Mouse (Mus musculus) ES-E14 (cell line): ENCODE results near the gene Kdm1b.

Source experiments
- CHD2 ChIP-seq: IDR thresholded peaks from 2 replicates; pipeline ENCODE4 v1.6.1; 2014; ENCODE audit warnings: mild to moderate bottlenecking, low read depth, low read length, inconsistent platforms
- HCFC1 ChIP-seq: IDR thresholded peaks from 2 replicates; pipeline ENCODE4 v1.6.1; 2012; ENCODE audit warnings: low read length, inconsistent platforms, borderline replicate concordance; ENCODE audit not compliant: insufficient read depth
- MAFK ChIP-seq: IDR thresholded peaks from 2 replicates; pipeline ENCODE4 v1.6.1; 2014; ENCODE audit warnings: mild to moderate bottlenecking, low read depth, low read length, inconsistent platforms; ENCODE audit not compliant: insufficient read depth
- ZC3H11A ChIP-seq: IDR thresholded peaks from 2 replicates; pipeline ENCODE4 v1.6.1; 2012; ENCODE audit warnings: low read depth, mild to moderate bottlenecking, inconsistent platforms, low read length, borderline replicate concordance

- no peak for TF ChIP-seq ZC3H11A
- TF ChIP-seq HCFC1 = no peak
- TF ChIP-seq CHD2 = no peak
- no peak for TF ChIP-seq MAFK
Measured at GRCm38 (mm10) chr13:47096591-47096990, 53.3 kb downstream of the Kdm1b start.
